Mouse (Mus musculus) spleen, postnatal 14 days (tissue): ENCODE data around the gene Pmf1.
A peak's percentile ranks its signal among the peaks of the same experiment; 100 is the strongest.

Experiments
- DNase-seq, 2 experiments: peaks; one replicate each; pipeline ENCODE4 v3.0.0; 2021 to 2022; ENCODE audit warnings: low spot score in 2 of 2

Pmf1 gene

DNA sequence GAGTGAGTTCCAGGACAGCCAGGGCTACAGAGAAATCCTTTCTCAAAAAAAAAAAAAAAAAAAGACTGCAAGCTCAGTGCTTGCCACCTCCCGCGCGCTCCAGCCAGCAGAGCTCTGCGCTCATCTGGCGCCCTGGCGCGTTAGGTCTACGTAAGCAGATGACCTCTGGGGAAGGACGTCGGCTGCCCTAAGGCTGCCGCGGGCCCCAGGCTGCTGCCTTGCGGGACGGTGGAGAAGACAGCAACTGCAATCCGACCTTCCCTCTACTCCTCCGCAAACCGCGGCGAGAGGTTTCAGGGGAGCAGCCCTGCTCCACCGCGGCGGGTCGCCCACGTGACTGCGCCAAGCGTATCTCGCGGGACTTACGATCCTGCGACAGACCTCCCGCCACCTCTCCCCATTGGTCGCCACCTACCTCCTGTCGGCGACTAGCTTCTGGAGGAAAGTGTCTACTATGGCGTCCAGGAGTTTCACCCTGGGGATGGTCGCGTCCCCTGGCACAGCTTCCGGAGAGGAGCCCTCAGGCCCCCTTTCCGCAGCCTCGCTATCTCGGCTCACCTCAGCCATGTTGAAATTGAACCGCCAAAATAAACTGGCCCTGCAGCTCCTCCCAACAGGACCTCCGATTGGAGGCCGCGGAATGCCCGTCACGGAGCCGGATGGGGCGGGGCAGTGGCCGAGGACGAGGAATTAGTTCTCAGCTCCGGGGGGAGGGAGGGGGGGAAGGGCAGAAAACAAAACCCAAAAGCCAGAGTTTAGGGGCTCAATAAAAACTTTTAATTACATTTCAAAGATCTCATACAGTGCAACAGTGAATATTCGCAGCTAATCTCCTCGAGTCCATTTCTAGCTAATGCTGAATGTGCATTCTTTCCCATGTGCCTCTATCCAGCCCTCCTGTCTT lies at the start of gene Pmf1:
Gene Pmf1, minus strand, starts transcription at position 591 of the 904 bp plus-strand sequence.
- DNase-seq = peak; percentile 85 to 88

GRCm38 (mm10) chr3:88458778-88459219 lies 48.7 kb upstream of the Pmf1 start:
- DNase-seq = no peak

GRCm38 (mm10) chr3:88456746-88457532 lies 46.8 kb upstream of the Pmf1 start:
- DNase-seq = no peak

DNA sequence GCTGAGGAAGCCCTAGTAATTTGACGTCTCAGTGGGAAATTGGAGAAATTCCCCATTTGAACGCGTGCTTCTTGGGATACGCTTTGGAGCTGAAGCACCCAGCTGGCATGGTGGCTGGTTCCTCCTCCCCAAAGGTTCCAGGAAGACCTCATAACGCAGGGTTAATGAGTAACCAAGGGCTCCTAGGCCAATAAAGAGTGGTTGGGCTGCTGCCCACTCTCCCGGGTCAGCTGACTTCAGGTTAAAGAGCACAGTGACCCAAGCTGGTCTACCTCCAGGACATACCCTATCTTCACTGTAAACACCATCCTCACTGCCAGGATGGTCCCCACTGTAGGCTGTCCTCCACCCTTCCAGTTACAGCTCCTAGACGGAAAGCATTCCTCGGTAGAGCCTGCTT lies 46.2 kb upstream of the Pmf1 start:
- DNase-seq = no peak

- no peak for DNase-seq
These were observed 45.6 kb upstream of the Pmf1 start for GRCm38 (mm10) chr3:88455588-88456264.

DNA sequence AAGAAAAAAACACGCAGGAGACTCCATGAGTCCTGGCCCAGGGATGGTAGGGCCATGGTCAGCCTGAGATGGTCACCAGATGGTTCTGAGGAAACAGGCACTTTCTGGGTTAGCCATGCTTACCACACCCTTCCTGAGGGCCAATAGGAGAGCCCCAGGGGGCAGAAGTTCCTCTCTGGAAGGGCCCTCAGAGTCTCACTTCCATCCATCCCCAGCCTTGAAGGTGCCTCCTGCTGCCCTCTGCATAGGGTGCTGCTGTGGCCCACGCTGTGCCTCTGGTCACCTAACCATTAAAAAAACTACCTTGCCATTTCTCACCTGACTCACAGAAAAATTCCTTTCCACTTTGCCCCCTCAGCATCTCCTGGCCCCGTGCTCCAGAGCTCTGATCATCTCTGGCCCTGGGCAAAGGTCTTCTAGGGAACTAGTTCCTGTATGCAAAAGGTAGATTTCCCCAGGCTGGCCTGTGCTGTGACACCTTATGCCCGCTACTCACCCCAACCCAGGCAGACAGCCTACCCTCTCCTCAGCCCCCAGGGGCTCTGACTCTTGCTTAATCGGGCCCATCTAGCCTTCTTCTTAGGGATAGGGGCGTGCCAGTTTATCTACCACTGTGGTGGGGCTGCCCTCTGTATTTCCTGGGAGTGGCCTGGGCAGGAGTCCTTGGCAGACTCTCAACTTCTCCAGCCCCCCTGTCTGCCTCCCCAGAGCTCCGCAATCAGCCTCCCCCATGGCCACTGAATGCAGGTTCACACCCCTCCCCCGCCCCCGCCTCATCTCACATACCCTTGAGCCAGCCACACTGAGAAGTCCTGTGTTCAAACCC lies 44.8 kb upstream of the Pmf1 start:
- no peak for DNase-seq

GRCm38 (mm10) chr3:88453986-88454385 lies 43.9 kb upstream of the Pmf1 start:
- DNase-seq = no peak

- DNase-seq = no peak
These were observed 43.2 kb upstream of the Pmf1 start for GRCm38 (mm10) chr3:88453369-88453768.

DNA sequence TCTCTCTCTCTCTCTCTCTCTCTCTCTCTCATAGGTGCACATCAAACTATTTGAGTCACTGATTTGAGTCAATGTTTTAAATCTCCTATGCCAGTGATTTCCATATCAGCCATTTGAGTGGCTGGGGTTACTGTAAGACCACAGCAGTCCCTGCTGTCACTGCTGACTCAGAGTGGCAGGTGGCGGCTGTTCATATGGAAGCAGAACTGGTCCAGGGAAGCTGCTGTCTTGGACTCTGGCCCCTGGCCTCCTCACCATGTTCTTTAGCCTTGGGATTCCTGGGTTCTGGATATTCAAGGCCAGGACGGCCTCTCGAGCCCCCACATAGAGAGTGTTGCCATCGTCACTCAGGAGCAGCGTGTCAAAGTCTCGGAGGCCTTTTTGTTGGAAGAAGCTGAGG lies 42.6 kb upstream of the Pmf1 start:
- no peak for DNase-seq

- DNase-seq = no peak
These were observed 42.1 kb upstream of the Pmf1 start for GRCm38 (mm10) chr3:88452246-88452645.

DNA sequence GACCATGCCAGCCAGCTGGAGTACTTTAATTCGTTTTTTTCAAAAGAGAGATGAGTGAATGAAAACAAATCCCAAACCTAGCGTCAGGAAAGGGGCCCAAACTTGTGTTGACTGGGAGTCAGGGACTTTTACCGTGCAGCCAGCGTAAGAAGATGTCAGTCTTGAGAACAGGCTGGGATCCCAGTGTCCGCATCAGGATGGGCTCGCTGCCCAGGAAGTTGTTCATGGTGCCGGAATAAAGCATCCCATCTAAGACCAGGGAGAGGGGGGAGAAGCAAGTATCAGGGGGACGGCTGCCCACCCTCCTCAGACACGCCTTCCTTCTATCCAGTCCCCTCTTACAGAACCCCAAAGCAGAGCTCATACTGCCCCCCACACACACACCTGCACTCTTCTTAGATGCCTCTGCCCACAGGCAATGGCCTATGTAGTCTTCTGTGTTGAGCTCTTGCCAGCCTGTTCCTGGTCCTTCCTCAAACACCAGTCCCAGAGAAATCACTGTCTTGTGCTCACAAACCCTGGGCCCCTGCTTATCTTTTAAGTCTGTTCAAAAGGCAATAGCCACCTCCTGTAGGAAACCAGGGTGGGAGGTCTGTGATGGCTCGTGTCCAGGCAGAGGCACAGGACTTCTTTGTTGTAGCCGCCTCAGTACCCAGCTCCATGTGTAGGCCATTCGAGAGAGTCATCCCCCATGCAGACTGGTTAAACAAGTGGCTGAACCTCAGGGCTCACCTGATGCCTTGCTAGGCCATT lies 40.4 kb upstream of the Pmf1 start:
- no peak for DNase-seq

GRCm38 (mm10) chr3:88449395-88450023 lies 39.4 kb upstream of the Pmf1 start:
- DNase-seq = no peak

GRCm38 (mm10) chr3:88448443-88448842 lies 38.3 kb upstream of the Pmf1 start:
- no peak for DNase-seq

- DNase-seq = no peak
These were observed 37.6 kb upstream of the Pmf1 start for GRCm38 (mm10) chr3:88447676-88448183.

DNA sequence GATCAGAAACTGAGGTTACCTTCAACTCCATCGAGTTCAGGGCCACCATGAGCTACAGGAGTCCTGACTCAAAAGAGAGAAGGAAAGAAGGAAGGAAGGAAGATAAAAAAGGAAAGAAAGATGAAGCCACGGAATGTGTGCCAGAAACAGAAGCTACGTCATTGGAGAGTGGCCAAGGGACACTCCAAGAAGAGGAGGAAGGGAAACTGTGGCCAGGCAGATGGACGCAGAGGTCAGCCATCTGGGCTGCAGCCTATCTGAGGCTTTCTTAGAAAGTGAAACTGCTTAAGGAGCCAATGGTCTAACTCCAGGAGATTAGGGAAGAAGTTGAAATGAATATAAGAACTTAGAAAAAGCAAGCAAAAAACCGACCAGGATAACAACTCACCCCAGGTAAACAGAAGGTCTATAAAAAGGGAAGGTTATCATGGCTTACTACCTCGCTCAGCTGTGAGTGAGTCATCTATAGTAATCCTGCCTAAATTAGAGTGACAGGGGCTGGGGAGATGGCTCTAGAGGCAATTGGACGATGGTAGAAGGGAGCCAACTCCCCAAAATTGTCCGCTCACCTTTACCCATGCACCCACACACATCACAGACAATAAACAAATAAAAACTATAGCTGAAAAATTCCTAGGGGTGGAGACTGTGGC lies 36.5 kb upstream of the Pmf1 start:
- no peak for DNase-seq

GRCm38 (mm10) chr3:88442888-88443287 lies 32.8 kb upstream of the Pmf1 start:
- DNase-seq = no peak

DNA sequence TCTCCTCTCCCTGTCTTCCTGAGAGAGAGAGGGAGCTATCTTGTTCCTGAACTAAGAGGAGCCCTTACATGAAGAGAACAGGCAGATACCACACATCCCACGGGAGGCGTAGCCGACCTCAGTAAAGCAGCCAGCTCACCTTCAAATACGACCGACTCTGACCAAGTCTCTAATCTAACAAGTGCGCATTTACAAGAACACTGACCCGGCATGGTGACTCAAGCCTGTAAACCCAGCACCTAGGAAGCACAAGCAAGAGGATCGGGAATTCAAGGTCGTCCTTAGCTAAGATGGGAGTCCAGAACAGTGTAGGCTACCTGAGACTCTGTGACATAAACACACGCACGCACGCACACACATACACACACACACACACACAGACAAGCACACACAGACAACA lies 32.4 kb upstream of the Pmf1 start:
- no peak for DNase-seq

- peak in 1 of 2 experiments; percentile 36 for DNase-seq
These were observed 30.6 kb upstream of the Pmf1 start for GRCm38 (mm10) chr3:88440500-88441381.
